Mouse (Mus musculus) lung, postnatal 0 days (tissue): Measurements from ENCODE around the gene Chst7.

Source experiments
- CTCF ChIP-seq: IDR thresholded peaks from 2 replicates; pipeline ENCODE4 v1.5.1; 2016; ENCODE audit warnings: antibody characterized with exemption, mild to moderate bottlenecking
- EP300 ChIP-seq: IDR thresholded peaks from 2 replicates; pipeline ENCODE4 v1.6.1; 2016; ENCODE audit warnings: antibody characterized with exemption, mild to moderate bottlenecking, control low read depth

GRCm38 (mm10) chrX:20066636-20067035 lies 7.3 kb downstream of the Chst7 start:
- TF ChIP-seq EP300 (no peak), CTCF (no peak)
